Mouse (Mus musculus): ENCODE results near the gene Arid5a.

GRCm38 (mm10) chr1:36323746-36324448 lies 16.4 kb downstream of the Arid5a start:
- peak; percentile 87 for TF ChIP-seq CTCF (IDR thresholded peaks at IDR 0.05)
- no peak for TF ChIP-seq EP300 (IDR thresholded peaks at IDR 0.05)
